Mouse (Mus musculus) heart, embryonic 14.5 days (tissue): ENCODE measurements around the gene Ntn5. TPM values are rescaled to one million over a fixed set of nuclear protein-coding genes. Genes with fewer than 3 reads are reported as not detected.

Experiments
- ATAC-seq: fragments of 200-750 bp; cut with Nextera tagmentation; 2 replicates; pipeline ENCODE4 v1.8.0; 2017; ENCODE audit warnings: low read depth, moderate TSS enrichment; ENCODE audit not compliant: insufficient number of reproducible peaks, insufficient read depth, low FRiP score
- H3K27ac ChIP-seq, 2 experiments: fragments of 200-500 bp in 1 of 2; fragments of 300-500 bp in 1 of 2; sonication (generic) in 1 of 2; replicated peaks in 1 of 2; 2 replicates each; pipeline ENCODE4 v1.5.1; 2012 to 2014; ENCODE audit warnings: low read depth in 2 of 2, low read length in 2 of 2, control low read depth in 1 of 2, mild to moderate bottlenecking in 1 of 2, mixed read lengths in 1 of 2; ENCODE audit not compliant: control insufficient read depth in 1 of 2, insufficient read depth in 1 of 2
- H3K27me3 ChIP-seq: fragments of 300-500 bp; sonication (generic); 2 replicates; pipeline ENCODE4 v1.6.1; 2014; ENCODE audit warnings: mild to moderate bottlenecking, low read length, control low read depth; ENCODE audit not compliant: control insufficient read depth, insufficient read depth
- H3K36me3 ChIP-seq: fragments of 300-500 bp; sonication (generic); 2 replicates; pipeline ENCODE4 v1.6.1; 2014; ENCODE audit warnings: mild to moderate bottlenecking, control low read depth, low read length, mixed read lengths; ENCODE audit not compliant: control insufficient read depth, insufficient read depth
- H3K4me1 ChIP-seq, 2 experiments: fragments of 200-500 bp in 1 of 2; fragments of 300-500 bp in 1 of 2; sonication (generic) in 1 of 2; 2 replicates each; pipeline ENCODE4 v1.6.1; 2012 to 2014; ENCODE audit warnings: low read length in 2 of 2, control low read depth in 1 of 2, mixed read lengths in 1 of 2; ENCODE audit not compliant: control insufficient read depth in 2 of 2, insufficient read depth in 2 of 2
- H3K4me2 ChIP-seq: fragments of 300-500 bp; sonication (generic); 2 replicates; pipeline ENCODE4 v1.6.1; 2014; ENCODE audit warnings: mild to moderate bottlenecking, low read length
- H3K4me3 ChIP-seq, 2 experiments: fragments of 200-500 bp in 1 of 2; fragments of 300-500 bp in 1 of 2; sonication (generic) in 1 of 2; 2 replicates each; pipeline ENCODE4 v1.5.1; 2012 to 2014; ENCODE audit warnings: low read length in 2 of 2, mild to moderate bottlenecking in 2 of 2, control low read depth in 1 of 2, low read depth in 1 of 2, moderate library complexity in 1 of 2; ENCODE audit not compliant: control insufficient read depth in 1 of 2, insufficient read depth in 1 of 2
- H3K9ac ChIP-seq: fragments of 300-500 bp; sonication (generic); 2 replicates; pipeline ENCODE4 v1.6.1; 2014; ENCODE audit warnings: mild to moderate bottlenecking, low read length
- H3K9me3 ChIP-seq: fragments of 300-500 bp; sonication (generic); 2 replicates; pipeline ENCODE4 v1.6.1; 2016; ENCODE audit warnings: low read length, control low read depth; ENCODE audit not compliant: control insufficient read depth
- WGBS: fragments of 180-500 bp; shearing (Covaris S2); extraction: QIAGEN DNeasy Blood & Tissue Kit; methylation state at CpG from one replicate; pipeline ENCODE4 v1.1.7; 2014; 5-methylcytosine and 5-hydroxymethylcytosine counted together
- polyA plus RNA-seq: library from polyadenylated mRNA; unstranded; fragments of >200 nt; fragmentation: Nextera tagmentation; extraction: Ambion mirVana; gene quantifications from 2 replicates; pipeline ENCODE4 v1.2.1, GENCODE M21; 2014

Ntn5 gene
- polyA plus RNA-seq, 1 experiment from 2014 or later: not detected

DNA sequence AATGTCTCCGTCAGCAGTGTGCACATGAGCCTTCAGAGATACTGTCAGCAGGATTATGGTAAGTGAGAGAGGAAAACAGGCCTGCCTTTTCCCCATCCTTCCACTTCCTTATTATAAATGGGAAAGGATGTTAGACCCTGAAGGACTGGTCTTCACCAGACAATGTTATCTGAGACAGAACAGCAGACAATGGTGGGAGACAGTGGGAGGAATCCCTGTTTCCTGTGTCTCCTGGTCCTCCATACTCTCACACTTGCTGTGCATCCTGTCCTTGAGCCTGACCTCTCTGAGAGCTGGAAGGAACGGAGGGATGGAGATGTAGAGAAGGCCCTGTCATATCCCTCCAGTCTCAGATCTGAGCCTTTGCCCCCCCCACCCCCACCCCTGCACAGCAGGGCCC, 8.5 kb downstream of the Ntn5 start:
- H3K27me3 ChIP-seq: no peaks in the 10 kb centered on the region
- 52% methylated on average over 2 of the region's 2 CpGs for WGBS
- ATAC-seq: no peak
- peaks cover 16 to 20% of the 10 kb centered on the region in 2 experiments for H3K4me1 ChIP-seq
- no peak overlapping the region for H3K27ac ChIP-seq
- no peak overlapping the region; the same call in 1 of the 2 replicates for H3K9ac ChIP-seq
- H3K36me3 ChIP-seq: no peaks in the 10 kb centered on the region
- H3K9me3 ChIP-seq: no peaks in the 10 kb centered on the region
- H3K4me2 ChIP-seq: no peak overlapping the region
- H3K4me3 ChIP-seq: no peak overlapping the region

- H3K27me3 ChIP-seq: peaks cover 9% of the 10 kb centered on the region
- no peak within 1 kb of the TSS for H3K4me3 ChIP-seq
- peaks cover 14 to 17% of the 10 kb centered on the region in 2 experiments for H3K4me1 ChIP-seq
- H3K27ac ChIP-seq: no peak within 1 kb of the TSS
- no peaks in the 10 kb centered on the region for H3K36me3 ChIP-seq
- no peaks in the 10 kb centered on the region for H3K9me3 ChIP-seq
- H3K9ac ChIP-seq: no peak within 1 kb of the TSS
- no peak within 1 kb of the TSS for H3K4me2 ChIP-seq
- 84% methylated on average over 50 of the region's 50 CpGs for WGBS
- ATAC-seq: no peak
Observed at GRCm38 (mm10) chr7:45693921-45694591, 10.2 kb downstream of the Ntn5 start, which contains the start of gene Sec1. Gene Sec1 (minus strand): TSS chr7:45694402.

- H3K36me3 ChIP-seq: no peaks in the 10 kb centered on the region
- 37% methylated on average over 6 of the region's 6 CpGs for WGBS
Observed at GRCm38 (mm10) chr7:45695098-45695497, 11.3 kb downstream of the Ntn5 start.

GRCm38 (mm10) chr7:45697894-45698293, 14.1 kb downstream of the Ntn5 start:
- peaks cover 6 to 13% of the 10 kb centered on the region in 2 experiments for H3K4me1 ChIP-seq
- H3K27ac ChIP-seq: no peak overlapping the region
- H3K4me2 ChIP-seq: no peak overlapping the region
- 86% methylated on average over 6 of the region's 7 CpGs for WGBS
- H3K9ac ChIP-seq: no peak overlapping the region
- H3K4me3 ChIP-seq: no peak overlapping the region
- no peaks in the 10 kb centered on the region for H3K9me3 ChIP-seq
- no peaks in the 10 kb centered on the region for H3K36me3 ChIP-seq
- no peak for ATAC-seq
- H3K27me3 ChIP-seq: peaks cover 23% of the 10 kb centered on the region

More at GRCm38 (mm10) chr7:45695098-45695497, 11.3 kb downstream of the Ntn5 start:
- no peaks in the 10 kb centered on the region for H3K9me3 ChIP-seq
- H3K27me3 ChIP-seq: peaks cover 18% of the 10 kb centered on the region
- no peak overlapping the region for H3K9ac ChIP-seq
- H3K4me2 ChIP-seq: no peak overlapping the region
- no peak for ATAC-seq
- no peak overlapping the region for H3K4me3 ChIP-seq
- no peak overlapping the region for H3K27ac ChIP-seq
- peaks cover 4 to 14% of the 10 kb centered on the region in 2 experiments for H3K4me1 ChIP-seq

- Histone ChIP-seq H3K36me3 (no peaks in the 10 kb centered on the region), H3K4me1 (peaks cover 14 to 26% of the 10 kb centered on the region in 2 experiments), H3K4me3 (peak within 1 kb of the TSS; percentile 32 to 43), H3K4me2 (peak within 1 kb of the TSS; percentile 83), H3K9me3 (no peaks in the 10 kb centered on the region), H3K27ac (no peak within 1 kb of the TSS), H3K27me3 (peaks cover 23% of the 10 kb centered on the region), H3K9ac (peak within 1 kb of the TSS; percentile 65)
- WGBS: 3% methylated on average over 36 of the region's 36 CpGs
- ATAC-seq: no peak
Observed at GRCm38 (mm10) chr7:45699523-45700141, 15.8 kb downstream of the Ntn5 start, which contains the start of gene Car11. Gene Car11 (plus strand): TSS chr7:45699843.

DNA sequence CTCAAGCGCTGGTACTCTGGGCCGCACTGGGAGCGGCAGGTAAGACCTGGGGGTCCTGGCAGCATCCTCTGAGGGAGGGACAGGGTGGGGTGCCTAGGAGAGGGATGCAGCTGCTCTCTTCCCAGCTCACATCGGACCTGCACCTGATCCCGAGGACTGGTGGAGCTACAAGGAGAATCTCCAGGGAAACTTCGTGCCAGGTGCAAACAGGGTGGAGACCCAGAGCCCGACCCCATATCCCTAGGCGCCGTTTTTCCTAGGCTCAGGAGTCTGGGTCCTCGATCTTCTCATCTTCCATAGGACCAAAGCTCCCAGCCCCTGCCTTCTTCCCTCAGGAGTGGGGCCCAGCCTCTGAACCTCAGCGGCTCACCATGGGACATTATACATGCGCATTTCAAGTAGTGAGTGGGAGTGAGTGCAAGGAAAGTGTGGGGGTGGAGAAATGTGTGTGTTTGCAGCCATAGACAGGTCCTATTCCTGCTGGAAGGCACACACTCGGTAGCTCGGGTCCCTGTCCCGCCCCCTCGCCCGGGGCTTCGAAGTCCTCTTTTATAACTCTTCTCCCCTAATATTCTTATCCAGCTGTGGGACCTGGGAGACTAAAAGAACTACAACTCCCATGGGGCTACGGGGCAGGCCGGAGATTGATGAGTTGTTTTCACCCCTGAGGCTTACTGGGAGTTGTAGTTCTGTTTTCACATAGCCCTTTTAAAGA, 16.6 kb downstream of the Ntn5 start:
- under 1% methylated on average over 20 of the region's 20 CpGs for WGBS

DNA sequence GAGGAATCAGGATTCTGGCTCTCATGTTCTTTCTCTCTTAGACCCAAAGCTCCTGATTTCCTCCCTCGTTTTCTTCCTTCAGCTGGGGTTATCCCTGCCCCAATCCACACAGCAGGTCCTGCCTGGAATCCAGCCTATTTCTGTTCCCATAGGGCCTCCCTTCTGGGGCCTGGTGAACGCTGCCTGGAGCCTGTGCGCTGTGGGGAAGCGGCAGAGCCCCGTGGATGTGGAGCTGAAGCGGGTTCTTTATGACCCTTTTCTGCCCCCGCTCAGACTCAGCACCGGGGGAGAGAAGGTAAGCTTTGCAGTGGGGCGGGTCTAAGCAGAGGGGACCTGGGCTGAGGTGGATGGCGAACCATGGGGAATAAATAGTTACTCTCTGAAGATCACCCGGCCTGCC, 17.2 kb downstream of the Ntn5 start:
- 27% methylated on average over 11 of the region's 11 CpGs for WGBS
- Histone ChIP-seq H3K4me3 (peak overlapping the region; percentile 31 to 43), H3K27ac (peak overlapping the region; percentile 15 to 59; a peak in 2 of 4 replicates), H3K27me3 (peaks cover 23% of the 10 kb centered on the region), H3K4me1 (peaks cover 17 to 33% of the 10 kb centered on the region in 2 experiments), H3K9ac (peak overlapping the region; percentile 58), H3K4me2 (peak overlapping the region; percentile 83), H3K9me3 (no peaks in the 10 kb centered on the region), H3K36me3 (no peaks in the 10 kb centered on the region)
- ATAC-seq: no peak

More for the DNA sequence above, 16.6 kb downstream of the Ntn5 start:
- peak overlapping the region; percentile 83 for H3K4me2 ChIP-seq
- peaks cover 23% of the 10 kb centered on the region for H3K27me3 ChIP-seq
- H3K4me1 ChIP-seq: peaks cover 14 to 27% of the 10 kb centered on the region in 2 experiments
- no peaks in the 10 kb centered on the region for H3K9me3 ChIP-seq
- no peak overlapping the region for H3K27ac ChIP-seq
- H3K9ac ChIP-seq: peak overlapping the region; percentile 65
- peak overlapping the region; percentile 32 to 43 for H3K4me3 ChIP-seq
- no peak for ATAC-seq
- no peaks in the 10 kb centered on the region for H3K36me3 ChIP-seq
